Mouse (Mus musculus): ENCODE measurements around the gene Klhdc9. TPM values are rescaled to one million over a fixed set of nuclear protein-coding genes. Genes with fewer than 3 reads are reported as not detected.

Gene Klhdc9
- polyA plus RNA-seq, 1 experiment from 2014 or later: 3.1 TPM

DNA sequence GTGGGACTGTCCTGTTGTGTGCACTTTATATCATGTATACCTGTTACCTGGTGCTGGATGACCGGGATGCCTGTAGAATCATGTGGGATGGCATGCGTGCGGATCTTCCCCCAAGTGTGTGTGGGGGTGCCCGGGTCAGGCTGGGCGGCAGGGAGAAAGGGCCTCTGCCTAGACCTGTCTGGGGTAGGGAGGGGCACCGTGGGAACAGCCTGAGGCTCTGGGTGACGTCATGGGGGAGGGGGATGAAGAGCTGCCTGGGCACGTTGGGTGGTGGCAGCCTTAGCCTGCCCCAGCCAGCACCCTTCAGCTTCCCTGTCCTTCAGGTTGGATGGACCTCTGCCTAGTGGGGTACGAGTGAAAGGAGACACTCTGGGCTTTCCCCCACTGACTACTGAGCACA lies 23.8 kb upstream of the Klhdc9 start:
- Histone ChIP-seq H3K9ac (replicated peaks; ENCODE audit: low read depth, low read length) (no peak overlapping the region), H3K27me3 (replicated peaks; ENCODE audit: control insufficient read depth, insufficient read depth, low read length) (peaks cover 10% of the 10 kb centered on the region), H3K4me2 (ENCODE audit: low read length) (no peak overlapping the region), H3K36me3 (ENCODE audit: control insufficient read depth, insufficient read depth) (no peaks in the 10 kb centered on the region), H3K9me3 (ENCODE audit: control insufficient read depth, low read length) (no peaks in the 10 kb centered on the region), H3K4me1 (replicated peaks; ENCODE audit: control insufficient read depth, insufficient read depth, low read length) (peaks cover 9% of the 10 kb centered on the region), H3K4me3 (replicated peaks; ENCODE audit: low read length) (no peak overlapping the region), H3K27ac (ENCODE audit: low read length) (no peak overlapping the region)
- 67% methylated on average over 9 of the region's 9 CpGs for WGBS
- ATAC-seq: no peak

DNA sequence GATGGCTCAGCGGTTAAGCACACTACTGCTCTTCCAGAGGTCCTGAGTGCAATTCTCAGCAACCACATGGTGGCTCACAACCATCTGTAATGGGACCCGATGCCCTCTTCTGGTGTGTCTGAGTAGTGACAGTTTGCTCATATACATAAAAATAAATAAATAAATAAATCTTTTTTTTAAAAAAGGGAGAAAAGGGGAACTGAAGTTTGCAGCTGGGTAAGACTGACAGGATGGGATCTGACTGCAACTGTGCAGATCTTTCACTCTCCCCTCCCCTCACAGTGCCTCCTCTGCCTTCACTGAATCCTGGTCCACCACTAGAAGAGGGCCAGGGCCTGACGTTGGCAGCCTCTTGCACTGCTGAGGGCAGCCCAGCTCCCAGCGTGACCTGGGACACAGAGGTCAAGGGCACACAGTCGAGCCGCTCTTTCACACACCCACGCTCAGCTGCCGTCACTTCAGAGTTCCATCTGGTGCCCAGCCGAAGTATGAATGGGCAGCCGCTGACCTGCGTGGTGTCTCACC lies 21.6 kb upstream of the Klhdc9 start:
- H3K27ac ChIP-seq (ENCODE audit: low read length): no peak overlapping the region
- no peak for ATAC-seq
- H3K36me3 ChIP-seq (ENCODE audit: control insufficient read depth, insufficient read depth): no peaks in the 10 kb centered on the region
- H3K4me2 ChIP-seq (ENCODE audit: low read length): no peak overlapping the region
- peaks cover 9% of the 10 kb centered on the region for H3K4me1 ChIP-seq (replicated peaks; ENCODE audit: control insufficient read depth, insufficient read depth, low read length)
- WGBS: 88% methylated on average over 11 of the region's 11 CpGs
- no peaks in the 10 kb centered on the region for H3K9me3 ChIP-seq (ENCODE audit: control insufficient read depth, low read length)
- peaks cover 12% of the 10 kb centered on the region for H3K27me3 ChIP-seq (replicated peaks; ENCODE audit: control insufficient read depth, insufficient read depth, low read length)
- no peak overlapping the region for H3K4me3 ChIP-seq (replicated peaks; ENCODE audit: low read length)
- H3K9ac ChIP-seq (replicated peaks; ENCODE audit: low read depth, low read length): no peak overlapping the region

DNA sequence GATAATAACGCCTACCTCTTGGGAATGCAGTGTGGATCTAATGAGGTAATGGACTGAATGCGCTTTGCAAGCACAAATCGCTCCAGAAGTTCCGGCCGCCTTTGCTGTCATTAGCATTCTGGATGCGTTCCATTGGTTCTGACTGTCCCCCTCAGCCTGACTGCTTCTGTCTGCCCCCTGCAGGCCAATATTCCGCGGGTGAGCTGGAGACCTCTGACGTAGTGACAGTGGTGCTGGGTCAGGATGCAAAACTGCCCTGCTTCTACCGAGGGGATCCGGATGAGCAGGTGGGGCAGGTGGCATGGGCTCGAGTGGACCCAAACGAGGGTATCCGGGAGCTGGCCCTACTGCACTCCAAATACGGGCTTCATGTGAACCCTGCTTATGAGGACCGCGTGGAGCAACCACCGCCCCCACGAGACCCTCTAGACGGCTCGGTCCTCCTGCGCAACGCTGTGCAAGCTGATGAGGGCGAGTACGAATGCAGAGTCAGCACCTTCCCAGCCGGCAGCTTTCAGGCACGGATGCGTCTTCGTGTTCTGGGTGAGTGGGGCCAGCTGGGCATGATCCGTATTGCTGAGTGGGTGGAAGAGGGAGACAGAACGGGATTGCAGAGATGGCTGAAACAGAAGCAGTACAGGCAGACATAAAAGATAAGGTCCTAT lies 19.5 kb upstream of the Klhdc9 start:
- peak overlapping the region; percentile 55 for H3K4me2 ChIP-seq (ENCODE audit: low read length)
- no peaks in the 10 kb centered on the region for H3K9me3 ChIP-seq (ENCODE audit: control insufficient read depth, low read length)
- no peak overlapping the region for H3K27ac ChIP-seq (ENCODE audit: low read length)
- ATAC-seq: peak; percentile 74
- no peaks in the 10 kb centered on the region for H3K36me3 ChIP-seq (ENCODE audit: control insufficient read depth, insufficient read depth)
- peak overlapping the region; percentile 42; the same call in 1 of the 2 replicates for H3K9ac ChIP-seq (replicated peaks; ENCODE audit: low read depth, low read length)
- H3K4me3 ChIP-seq (replicated peaks; ENCODE audit: low read length): peak overlapping the region; percentile 36
- WGBS: under 1% methylated on average over 31 of the region's 31 CpGs
- peaks cover 9% of the 10 kb centered on the region for H3K4me1 ChIP-seq (replicated peaks; ENCODE audit: control insufficient read depth, insufficient read depth, low read length)
- peaks cover 12% of the 10 kb centered on the region for H3K27me3 ChIP-seq (replicated peaks; ENCODE audit: control insufficient read depth, insufficient read depth, low read length)

DNA sequence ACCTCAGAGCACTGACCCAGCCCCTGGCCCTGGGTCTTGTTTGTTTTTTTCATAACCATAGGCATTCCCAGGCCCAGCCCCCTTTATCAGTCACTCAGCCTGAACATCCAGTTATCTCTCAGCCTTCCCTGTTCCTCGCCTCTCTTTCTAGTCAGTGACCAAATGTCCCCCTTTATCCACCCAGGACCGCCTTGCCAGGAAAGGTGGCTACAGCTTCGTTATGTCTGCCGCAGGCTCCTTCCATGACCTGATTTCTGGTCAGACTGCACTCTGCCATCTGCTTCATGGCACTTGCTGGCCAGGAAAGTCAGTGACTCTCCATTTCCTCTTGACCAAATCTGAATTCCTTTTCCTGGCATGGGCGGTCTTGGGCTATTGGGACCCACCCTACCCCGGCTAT lies 17.7 kb upstream of the Klhdc9 start:
- WGBS: 90% methylated on average over 6 of the region's 6 CpGs
- no peak overlapping the region for H3K27ac ChIP-seq (ENCODE audit: low read length)
- peaks cover 12% of the 10 kb centered on the region for H3K27me3 ChIP-seq (replicated peaks; ENCODE audit: control insufficient read depth, insufficient read depth, low read length)
- H3K4me3 ChIP-seq (replicated peaks; ENCODE audit: low read length): no peak overlapping the region
- no peak overlapping the region for H3K4me2 ChIP-seq (ENCODE audit: low read length)
- H3K9ac ChIP-seq (replicated peaks; ENCODE audit: low read depth, low read length): no peak overlapping the region
- H3K9me3 ChIP-seq (ENCODE audit: control insufficient read depth, low read length): no peaks in the 10 kb centered on the region
- H3K36me3 ChIP-seq (ENCODE audit: control insufficient read depth, insufficient read depth): no peaks in the 10 kb centered on the region
- H3K4me1 ChIP-seq (replicated peaks; ENCODE audit: control insufficient read depth, insufficient read depth, low read length): peaks cover 9% of the 10 kb centered on the region
- ATAC-seq: no peak

DNA sequence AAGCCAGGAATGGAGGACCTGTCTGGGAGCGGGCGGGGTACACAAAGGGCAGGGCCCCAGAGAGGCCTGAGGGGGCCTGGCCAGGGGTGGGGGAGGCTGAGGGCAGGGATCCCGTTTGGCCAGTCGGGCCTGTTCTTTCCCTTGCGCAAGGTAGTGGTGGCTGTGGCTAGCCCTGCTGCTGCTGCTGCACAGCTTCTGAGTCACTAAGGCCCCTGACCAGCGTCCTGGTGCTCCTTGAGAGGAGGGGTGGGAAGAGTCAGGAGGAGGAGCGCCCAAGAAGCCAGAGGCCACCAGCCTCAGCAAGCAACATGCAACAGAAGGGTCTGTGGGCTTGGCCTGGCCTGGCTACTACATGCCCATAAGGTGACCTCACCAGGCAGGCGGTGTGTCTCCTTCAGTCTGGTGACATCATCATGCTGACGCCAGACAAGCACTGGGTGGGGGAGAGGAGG lies 15.1 kb upstream of the Klhdc9 start:
- no peak for ATAC-seq
- no peaks in the 10 kb centered on the region for H3K9me3 ChIP-seq (ENCODE audit: control insufficient read depth, low read length)
- H3K4me2 ChIP-seq (ENCODE audit: low read length): no peak overlapping the region
- H3K27ac ChIP-seq (ENCODE audit: low read length): no peak overlapping the region
- H3K9ac ChIP-seq (replicated peaks; ENCODE audit: low read depth, low read length): no peak overlapping the region
- no peak overlapping the region for H3K4me3 ChIP-seq (replicated peaks; ENCODE audit: low read length)
- H3K27me3 ChIP-seq (replicated peaks; ENCODE audit: control insufficient read depth, insufficient read depth, low read length): peaks cover 7% of the 10 kb centered on the region
- H3K36me3 ChIP-seq (ENCODE audit: control insufficient read depth, insufficient read depth): no peaks in the 10 kb centered on the region
- peaks cover 9% of the 10 kb centered on the region for H3K4me1 ChIP-seq (replicated peaks; ENCODE audit: control insufficient read depth, insufficient read depth, low read length)
- WGBS: 50% methylated on average over 9 of the region's 9 CpGs

DNA sequence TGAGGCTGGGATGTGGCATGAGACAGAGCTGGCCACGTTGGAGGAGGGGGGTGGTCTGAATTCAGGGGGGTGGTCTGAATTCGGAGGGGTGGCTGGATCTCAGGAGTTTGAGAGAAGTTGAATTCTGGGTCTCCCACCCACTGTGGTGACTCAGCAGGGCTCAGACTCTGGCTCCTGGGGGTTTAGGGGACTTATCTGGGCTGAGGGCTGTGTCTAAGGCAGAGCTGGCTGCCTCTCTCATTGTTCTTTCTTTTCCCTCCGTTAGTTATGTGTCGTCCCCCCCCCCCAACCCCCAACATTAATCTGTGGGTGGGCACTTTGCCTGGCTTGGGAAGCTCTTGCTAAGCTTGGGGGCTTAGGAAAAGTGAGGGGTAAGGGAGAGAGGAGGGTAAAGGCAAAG lies 13.3 kb upstream of the Klhdc9 start:
- Histone ChIP-seq H3K27ac (ENCODE audit: low read length) (no peak overlapping the region), H3K9me3 (ENCODE audit: control insufficient read depth, low read length) (no peaks in the 10 kb centered on the region), H3K4me3 (replicated peaks; ENCODE audit: low read length) (no peak overlapping the region), H3K27me3 (replicated peaks; ENCODE audit: control insufficient read depth, insufficient read depth, low read length) (no peaks in the 10 kb centered on the region), H3K9ac (replicated peaks; ENCODE audit: low read depth, low read length) (no peak overlapping the region), H3K4me1 (replicated peaks; ENCODE audit: control insufficient read depth, insufficient read depth, low read length) (no peaks in the 10 kb centered on the region), H3K36me3 (ENCODE audit: control insufficient read depth, insufficient read depth) (no peaks in the 10 kb centered on the region), H3K4me2 (ENCODE audit: low read length) (no peak overlapping the region)
- WGBS: 3% methylated on average over 3 of the region's 4 CpGs
- ATAC-seq: no peak

DNA sequence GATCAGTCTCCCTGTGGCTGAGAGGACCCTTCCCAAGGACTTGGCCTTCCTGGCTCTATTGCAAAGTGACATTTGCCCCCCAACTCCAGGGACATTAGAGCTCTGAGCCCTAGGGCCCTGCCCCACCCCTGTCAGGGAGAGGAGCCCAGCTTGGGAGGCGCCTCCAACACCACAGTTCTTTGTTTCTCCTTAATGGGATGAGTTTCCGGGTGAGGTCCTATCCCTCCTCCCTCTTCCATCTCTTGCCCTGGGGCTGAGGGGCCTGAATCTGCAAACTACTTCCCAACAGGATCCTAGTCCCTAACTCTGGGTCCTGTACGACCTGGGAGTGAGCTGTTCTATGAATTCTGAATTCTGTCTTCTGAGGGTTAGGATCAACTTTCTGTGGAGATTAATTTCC lies 12.3 kb upstream of the Klhdc9 start:
- H3K4me2 ChIP-seq (ENCODE audit: low read length): no peak overlapping the region
- ATAC-seq: no peak

DNA sequence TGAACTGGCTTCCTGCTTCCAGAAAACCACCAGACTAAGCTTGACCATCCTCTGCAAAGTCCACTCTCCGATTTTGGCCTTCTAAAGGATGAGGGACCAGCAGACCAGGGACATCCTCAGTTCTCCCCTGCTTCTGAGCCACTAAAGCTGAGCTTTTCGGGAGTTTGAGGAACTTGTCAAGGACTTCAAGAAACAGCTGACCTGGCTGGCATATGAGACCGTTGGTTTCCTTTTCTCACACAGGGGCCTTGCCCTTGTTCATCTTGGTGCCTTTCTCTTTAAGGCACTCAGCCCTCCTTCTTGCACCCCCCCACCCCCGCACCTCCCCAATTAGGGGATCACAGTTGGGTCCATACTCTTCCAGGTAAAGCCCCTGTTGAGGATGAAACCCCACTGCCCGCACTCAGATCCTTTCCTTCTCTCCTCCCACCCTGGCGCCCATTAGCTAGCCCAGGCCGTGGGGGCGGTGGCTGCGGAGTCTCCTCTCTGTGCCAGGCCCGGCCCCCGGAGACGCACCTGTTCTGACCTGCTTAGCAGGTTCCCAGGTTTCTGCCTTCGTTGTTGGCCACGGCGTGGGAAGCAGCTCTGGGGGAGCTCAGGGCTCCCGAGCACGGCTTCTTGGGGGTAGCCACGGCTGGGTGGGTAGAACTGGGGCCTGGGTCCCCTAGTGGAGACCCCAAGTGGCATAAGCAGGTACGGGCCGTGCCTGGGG lies 9.4 kb upstream of the Klhdc9 start, which contains the start of gene Nectin4:
TSS of gene Nectin4 (plus strand) at position 255 of the 712 bp plus-strand sequence.
- 43% methylated on average over 20 of the region's 20 CpGs for WGBS
- Histone ChIP-seq H3K36me3 (ENCODE audit: control insufficient read depth, insufficient read depth) (no peaks in the 10 kb centered on the region), H3K4me2 (ENCODE audit: low read length) (no peak within 1 kb of the TSS), H3K27me3 (replicated peaks; ENCODE audit: control insufficient read depth, insufficient read depth, low read length) (no peaks in the 10 kb centered on the region), H3K4me3 (replicated peaks; ENCODE audit: low read length) (no peak within 1 kb of the TSS), H3K9ac (replicated peaks; ENCODE audit: low read depth, low read length) (no peak within 1 kb of the TSS), H3K27ac (ENCODE audit: low read length) (no peak within 1 kb of the TSS), H3K9me3 (ENCODE audit: control insufficient read depth, low read length) (no peaks in the 10 kb centered on the region), H3K4me1 (replicated peaks; ENCODE audit: control insufficient read depth, insufficient read depth, low read length) (no peaks in the 10 kb centered on the region)
- ATAC-seq: no peak

More for the DNA sequence above, 12.3 kb upstream of the Klhdc9 start:
- no peak overlapping the region for H3K27ac ChIP-seq (ENCODE audit: low read length)
- no peaks in the 10 kb centered on the region for H3K4me1 ChIP-seq (replicated peaks; ENCODE audit: control insufficient read depth, insufficient read depth, low read length)
- H3K9me3 ChIP-seq (ENCODE audit: control insufficient read depth, low read length): no peaks in the 10 kb centered on the region
- H3K36me3 ChIP-seq (ENCODE audit: control insufficient read depth, insufficient read depth): no peaks in the 10 kb centered on the region
- H3K9ac ChIP-seq (replicated peaks; ENCODE audit: low read depth, low read length): no peak overlapping the region
- 42% methylated on average over 3 of the region's 3 CpGs for WGBS
- no peak overlapping the region for H3K4me3 ChIP-seq (replicated peaks; ENCODE audit: low read length)
- H3K27me3 ChIP-seq (replicated peaks; ENCODE audit: control insufficient read depth, insufficient read depth, low read length): no peaks in the 10 kb centered on the region

DNA sequence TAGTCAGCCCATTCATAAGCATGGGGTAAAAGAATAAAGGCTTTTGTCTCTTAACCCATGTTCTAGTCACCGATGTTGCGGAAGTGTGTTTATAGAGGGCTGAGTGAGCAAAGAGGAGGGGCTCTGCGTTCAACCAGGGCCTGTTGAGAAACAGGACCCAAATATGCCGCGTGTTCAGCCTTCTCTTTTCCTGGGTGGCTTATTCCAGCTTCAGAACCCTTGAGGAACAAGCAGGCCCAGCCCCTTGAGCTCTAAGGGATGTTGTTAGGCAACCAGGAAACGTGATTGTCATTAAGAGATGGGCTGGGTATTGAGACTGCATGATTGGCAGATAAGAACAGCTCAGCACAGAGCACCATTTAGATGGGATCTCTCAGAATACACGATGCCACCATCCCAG lies 5.3 kb upstream of the Klhdc9 start:
- no peaks in the 10 kb centered on the region for H3K9me3 ChIP-seq (ENCODE audit: control insufficient read depth, low read length)
- WGBS: 48% methylated on average over 7 of the region's 7 CpGs
- H3K27me3 ChIP-seq (replicated peaks; ENCODE audit: control insufficient read depth, insufficient read depth, low read length): no peaks in the 10 kb centered on the region
- no peak for ATAC-seq
- H3K4me3 ChIP-seq (replicated peaks; ENCODE audit: low read length): no peak overlapping the region
- H3K4me1 ChIP-seq (replicated peaks; ENCODE audit: control insufficient read depth, insufficient read depth, low read length): peaks cover 7% of the 10 kb centered on the region
- H3K4me2 ChIP-seq (ENCODE audit: low read length): no peak overlapping the region
- H3K27ac ChIP-seq (ENCODE audit: low read length): no peak overlapping the region
- H3K9ac ChIP-seq (replicated peaks; ENCODE audit: low read depth, low read length): no peak overlapping the region
- H3K36me3 ChIP-seq (ENCODE audit: control insufficient read depth, insufficient read depth): no peaks in the 10 kb centered on the region

Data from forebrain, embryonic 16.5 days (tissue).